Mouse (Mus musculus) forebrain, embryonic 16.5 days (tissue): ENCODE results near the gene Neb. TPM values are rescaled to one million over a fixed set of nuclear protein-coding genes. Genes with fewer than 3 reads are reported as not detected.

Experiments used
- ATAC-seq: fragments of 200-750 bp; cut with Nextera tagmentation; 2 replicates; pipeline ENCODE4 v1.8.0; 2017; ENCODE audit warnings: mild to moderate bottlenecking, moderate library complexity
- H3K27ac ChIP-seq: fragments of 300-500 bp; sonication (generic); 2 replicates; pipeline ENCODE4 v1.5.1; 2014; ENCODE audit warnings: low read length, control low read depth
- H3K27me3 ChIP-seq: fragments of 300-500 bp; sonication (generic); replicated peaks from 2 replicates; pipeline ENCODE4 v1.6.1; 2014; ENCODE audit warnings: low read length; ENCODE audit not compliant: control insufficient read depth, insufficient read depth
- H3K36me3 ChIP-seq: fragments of 300-500 bp; sonication (generic); 2 replicates; pipeline ENCODE4 v1.6.1; 2014; ENCODE audit not compliant: control insufficient read depth, insufficient read depth
- H3K4me1 ChIP-seq: fragments of 300-500 bp; sonication (generic); replicated peaks from 2 replicates; pipeline ENCODE4 v1.6.1; 2014; ENCODE audit warnings: low read length; ENCODE audit not compliant: control insufficient read depth, insufficient read depth
- H3K4me2 ChIP-seq: fragments of 300-500 bp; sonication (generic); 2 replicates; pipeline ENCODE4 v1.6.1; 2014; ENCODE audit warnings: mild to moderate bottlenecking, low read length, control low read depth
- H3K4me3 ChIP-seq: fragments of 300-500 bp; sonication (generic); replicated peaks from 2 replicates; pipeline ENCODE4 v1.5.1; 2014; ENCODE audit warnings: mild to moderate bottlenecking, low read length, control low read depth
- H3K9ac ChIP-seq: fragments of 300-500 bp; sonication (generic); replicated peaks from 2 replicates; pipeline ENCODE4 v1.6.1; 2014; ENCODE audit warnings: low read depth, low read length, control low read depth
- H3K9me3 ChIP-seq: fragments of 300-500 bp; sonication (generic); 2 replicates; pipeline ENCODE4 v1.6.1; 2016; ENCODE audit warnings: low read length; ENCODE audit not compliant: control insufficient read depth
- WGBS: fragments of 180-500 bp; shearing (Covaris S2); extraction: QIAGEN DNeasy Blood & Tissue Kit; methylation state at CpG from one replicate; pipeline ENCODE4 v1.1.7; 2014; 5-methylcytosine and 5-hydroxymethylcytosine counted together
- polyA plus RNA-seq: library from polyadenylated mRNA; unstranded; fragments of >200 nt; fragmentation: Nextera tagmentation; extraction: Ambion mirVana; gene quantifications from 2 replicates; pipeline ENCODE4 v1.2.1, GENCODE M21; 2015

Gene Neb
- polyA plus RNA-seq, 1 experiment from 2014 or later = 6.4 TPM

- peaks cover 8% of the 10 kb centered on the region; the same call in 1 of the 2 replicates for H3K9me3 ChIP-seq
These were observed 41.9 kb upstream of the Neb start for GRCm38 (mm10) chr2:52420001-52420710.

GRCm38 (mm10) chr2:52419295-52419694, 41.0 kb upstream of the Neb start:
- H3K36me3 ChIP-seq = peaks cover 15% of the 10 kb centered on the region
- ATAC-seq = no peak
- H3K27me3 ChIP-seq = no peaks in the 10 kb centered on the region
- no peak overlapping the region for H3K9ac ChIP-seq
- peaks cover 15% of the 10 kb centered on the region for H3K4me1 ChIP-seq
- no peak overlapping the region for H3K27ac ChIP-seq
- H3K4me3 ChIP-seq = no peak overlapping the region
- WGBS = 88% methylated on average over 6 of the region's 6 CpGs
- H3K4me2 ChIP-seq = no peak overlapping the region
- H3K9me3 ChIP-seq = peaks cover 8% of the 10 kb centered on the region; the same call in 1 of the 2 replicates

More at GRCm38 (mm10) chr2:52420001-52420710, 41.9 kb upstream of the Neb start:
- H3K4me3 ChIP-seq = no peak overlapping the region
- H3K27ac ChIP-seq = no peak overlapping the region
- no peak overlapping the region for H3K9ac ChIP-seq
- no peak for ATAC-seq
- no peak overlapping the region for H3K4me2 ChIP-seq
- peaks cover 14% of the 10 kb centered on the region for H3K36me3 ChIP-seq
- H3K4me1 ChIP-seq = peaks cover 15% of the 10 kb centered on the region
- H3K27me3 ChIP-seq = no peaks in the 10 kb centered on the region
- WGBS = 93% methylated on average over 7 of the region's 7 CpGs

- WGBS = 98% methylated on average over 5 of the region's 5 CpGs
- no peak overlapping the region for H3K4me3 ChIP-seq
- H3K9ac ChIP-seq = no peak overlapping the region
- no peaks in the 10 kb centered on the region for H3K4me1 ChIP-seq
- ATAC-seq = no peak
- H3K36me3 ChIP-seq = peaks cover 60% of the 10 kb centered on the region
- H3K27me3 ChIP-seq = no peaks in the 10 kb centered on the region
- peaks cover 31% of the 10 kb centered on the region for H3K9me3 ChIP-seq
- H3K4me2 ChIP-seq = no peak overlapping the region
- H3K27ac ChIP-seq = no peak overlapping the region
These were observed 34.3 kb upstream of the Neb start for GRCm38 (mm10) chr2:52412524-52413037.

GRCm38 (mm10) chr2:52406480-52406879, 28.2 kb upstream of the Neb start:
- peaks cover 49% of the 10 kb centered on the region for H3K36me3 ChIP-seq
- 98% methylated on average over 1 of the region's 1 CpGs for WGBS

GRCm38 (mm10) chr2:52405238-52405637, 27.0 kb upstream of the Neb start:
- no peak for ATAC-seq
- Histone ChIP-seq H3K4me2 (no peak overlapping the region), H3K27me3 (no peaks in the 10 kb centered on the region), H3K9ac (no peak overlapping the region), H3K9me3 (peaks cover 10% of the 10 kb centered on the region), H3K36me3 (peaks cover 37% of the 10 kb centered on the region), H3K4me1 (no peaks in the 10 kb centered on the region), H3K4me3 (no peak overlapping the region), H3K27ac (no peak overlapping the region)
- WGBS = 99% methylated on average over 5 of the region's 5 CpGs

More at GRCm38 (mm10) chr2:52406480-52406879, 28.2 kb upstream of the Neb start:
- Histone ChIP-seq H3K4me1 (no peaks in the 10 kb centered on the region), H3K4me2 (no peak overlapping the region), H3K4me3 (no peak overlapping the region), H3K27ac (no peak overlapping the region), H3K27me3 (no peaks in the 10 kb centered on the region), H3K9ac (no peak overlapping the region), H3K9me3 (peaks cover 21% of the 10 kb centered on the region)
- no peak for ATAC-seq

GRCm38 (mm10) chr2:52394529-52394928, 16.3 kb upstream of the Neb start:
- no peak overlapping the region for H3K4me2 ChIP-seq
- no peaks in the 10 kb centered on the region for H3K27me3 ChIP-seq
- no peak overlapping the region for H3K4me3 ChIP-seq
- no peak overlapping the region for H3K9ac ChIP-seq
- peaks cover 2% of the 10 kb centered on the region; the same call in 1 of the 2 replicates for H3K36me3 ChIP-seq
- H3K4me1 ChIP-seq = no peaks in the 10 kb centered on the region
- no peak for ATAC-seq
- no peaks in the 10 kb centered on the region for H3K9me3 ChIP-seq
- H3K27ac ChIP-seq = no peak overlapping the region
- WGBS = 91% methylated on average over 5 of the region's 5 CpGs

- H3K9me3 ChIP-seq = no peaks in the 10 kb centered on the region
- no peak overlapping the region for H3K4me2 ChIP-seq
- no peaks in the 10 kb centered on the region for H3K36me3 ChIP-seq
- no peaks in the 10 kb centered on the region for H3K27me3 ChIP-seq
- no peak overlapping the region for H3K4me3 ChIP-seq
- H3K4me1 ChIP-seq = no peaks in the 10 kb centered on the region
- WGBS = 79% methylated on average over 2 of the region's 2 CpGs
- H3K27ac ChIP-seq = no peak overlapping the region
- ATAC-seq = no peak
- no peak overlapping the region for H3K9ac ChIP-seq
These were observed 12.2 kb upstream of the Neb start for GRCm38 (mm10) chr2:52390415-52390975.

- H3K27me3 ChIP-seq = no peaks in the 10 kb centered on the region
- no peaks in the 10 kb centered on the region for H3K36me3 ChIP-seq
- H3K4me3 ChIP-seq = no peak overlapping the region
- H3K9ac ChIP-seq = no peak overlapping the region
- no peak overlapping the region for H3K4me2 ChIP-seq
- 63% methylated on average over 3 of the region's 3 CpGs for WGBS
- H3K9me3 ChIP-seq = no peaks in the 10 kb centered on the region
- no peaks in the 10 kb centered on the region for H3K4me1 ChIP-seq
- no peak for ATAC-seq
- no peak overlapping the region for H3K27ac ChIP-seq
These were observed 11.7 kb upstream of the Neb start for GRCm38 (mm10) chr2:52389975-52390374.

- no peaks in the 10 kb centered on the region for H3K36me3 ChIP-seq
- H3K9ac ChIP-seq = no peak overlapping the region
- no peak for ATAC-seq
- no peak overlapping the region for H3K27ac ChIP-seq
- H3K9me3 ChIP-seq = no peaks in the 10 kb centered on the region
- no peaks in the 10 kb centered on the region for H3K4me1 ChIP-seq
- WGBS = 88% methylated on average over 6 of the region's 6 CpGs
- no peaks in the 10 kb centered on the region for H3K27me3 ChIP-seq
- no peak overlapping the region for H3K4me2 ChIP-seq
- H3K4me3 ChIP-seq = no peak overlapping the region
These were observed 8.2 kb upstream of the Neb start for GRCm38 (mm10) chr2:52386451-52386850.
